Mouse (Mus musculus) layer of hippocampus, adult 9-10 months (tissue): ENCODE data around the gene Camk2d.

Experiments
- DNase-seq: peaks from one replicate; pipeline ENCODE4 v3.0.0; 2022; ENCODE audit warnings: low spot score

Camk2d gene

GRCm38 (mm10) chr3:126824930-126825329, 228.8 kb downstream of the Camk2d start:
- no peak for DNase-seq

GRCm38 (mm10) chr3:126826172-126826571, 230.1 kb downstream of the Camk2d start:
- no peak for DNase-seq

DNA sequence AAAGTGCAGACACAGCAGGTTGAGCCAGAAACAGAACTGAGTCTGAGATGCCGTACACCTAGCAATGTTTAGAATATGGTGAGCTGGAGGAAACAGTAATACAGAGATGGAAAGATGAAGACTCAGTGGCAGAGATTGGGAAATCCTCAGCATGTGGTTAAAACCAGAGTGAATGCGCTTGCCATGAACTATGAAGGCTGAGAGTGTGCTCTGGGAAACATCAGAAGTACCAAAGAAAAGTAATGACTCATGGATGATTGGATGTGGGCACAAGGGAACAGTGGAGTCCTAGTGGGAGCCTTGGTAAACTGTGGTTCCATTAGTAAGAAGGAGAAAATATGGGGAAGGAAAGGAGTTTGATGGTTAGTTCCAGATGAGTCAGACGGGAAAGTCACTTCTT, 231.8 kb downstream of the Camk2d start:
- no peak for DNase-seq

DNA sequence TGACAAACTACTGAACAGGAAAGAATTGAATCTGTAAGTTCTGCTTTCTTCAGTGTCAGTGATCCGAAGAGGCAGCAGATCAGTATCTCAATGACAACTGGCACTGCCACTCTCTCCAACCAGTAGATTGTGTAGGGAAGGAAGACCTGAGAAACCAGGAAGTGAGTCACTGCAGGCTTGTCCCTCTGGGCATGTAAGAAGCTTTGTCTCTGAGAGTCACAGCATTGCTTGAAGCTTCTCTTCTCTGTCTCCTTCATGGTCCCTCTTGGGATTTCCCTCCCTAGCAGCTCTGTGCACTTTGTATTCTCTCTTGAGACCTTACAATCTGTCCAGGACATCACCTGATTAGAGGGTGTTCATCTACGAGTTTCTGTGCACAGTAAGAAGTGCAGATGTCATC, 233.7 kb downstream of the Camk2d start:
- no peak for DNase-seq

- no peak for DNase-seq
These were observed 235.5 kb downstream of the Camk2d start for GRCm38 (mm10) chr3:126831418-126832138.

GRCm38 (mm10) chr3:126834641-126835167, 238.6 kb downstream of the Camk2d start:
- DNase-seq = no peak

DNA sequence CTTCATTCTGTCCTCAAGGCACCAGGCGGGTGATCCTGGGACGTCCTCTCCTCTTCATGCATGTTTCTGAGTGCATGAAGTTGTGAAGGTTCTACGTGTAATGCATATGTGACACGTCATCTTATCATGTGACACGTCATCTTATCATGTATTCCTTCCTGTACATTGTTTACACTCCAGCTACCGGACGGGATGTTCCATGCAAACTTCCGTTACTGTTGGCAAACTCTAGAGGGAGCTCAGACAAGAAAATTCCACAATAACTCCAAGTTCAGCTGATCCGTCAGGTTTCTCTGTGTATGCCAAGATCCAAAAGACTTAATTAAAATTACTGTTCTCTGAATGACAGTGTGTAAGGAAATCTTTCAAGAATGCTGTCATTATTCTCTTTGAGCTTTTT, 246.7 kb downstream of the Camk2d start:
- DNase-seq = no peak

DNA sequence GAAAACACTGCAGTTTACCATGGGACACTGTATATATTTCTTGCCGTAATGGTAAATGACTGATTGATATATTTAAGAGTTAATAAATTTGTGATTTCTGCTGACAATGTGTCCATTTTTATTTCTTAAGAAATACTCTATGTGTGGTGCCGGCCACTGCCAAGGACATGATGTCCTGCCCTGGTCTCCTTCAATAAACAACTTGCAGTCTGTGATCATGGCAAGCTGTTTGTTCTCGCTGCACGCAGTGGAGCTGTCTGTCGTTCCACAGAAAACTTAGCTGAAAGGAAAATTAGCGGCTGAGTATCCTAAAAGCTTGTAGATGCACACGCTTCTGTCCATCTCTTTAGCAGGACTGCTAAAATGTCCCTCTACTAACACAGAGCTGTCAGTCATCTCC, 248.7 kb downstream of the Camk2d start:
- DNase-seq = no peak

DNA sequence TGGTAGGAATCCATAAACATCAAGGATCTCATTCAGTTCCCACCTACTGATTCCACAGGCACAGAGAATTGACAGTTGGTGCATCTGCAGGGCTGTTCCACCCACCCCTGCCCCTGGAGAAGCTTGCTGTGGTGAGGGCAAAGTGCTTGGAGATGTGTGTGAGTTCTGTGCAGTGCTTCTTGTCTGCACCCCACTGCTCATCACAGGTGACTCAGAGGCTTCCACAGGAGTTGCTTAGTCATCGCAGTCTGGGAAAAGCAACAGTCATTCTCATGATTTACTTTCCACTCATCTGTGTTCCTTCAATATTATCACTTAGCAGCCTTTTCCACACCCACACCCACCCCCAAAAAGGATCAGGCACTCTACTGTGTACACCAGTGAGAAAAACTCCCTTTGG, 252.0 kb downstream of the Camk2d start:
- no peak for DNase-seq

DNA sequence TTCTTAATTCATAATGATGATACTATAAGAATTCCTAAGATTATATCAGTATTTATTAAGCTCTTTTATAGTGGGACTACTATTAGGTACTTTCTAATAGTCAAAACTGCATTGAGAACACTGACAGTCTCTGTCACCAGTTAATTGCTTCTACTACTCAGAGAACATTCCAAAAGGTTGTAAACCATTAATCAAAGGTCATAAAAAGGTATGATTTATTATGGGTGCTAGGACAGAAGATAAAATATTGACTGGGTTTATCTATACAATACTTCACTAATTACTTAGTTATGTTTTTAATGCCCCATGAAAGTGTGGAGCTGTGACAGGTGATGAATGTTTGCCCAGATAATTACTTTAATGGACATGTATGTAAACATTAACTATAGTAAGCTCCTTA, 264.3 kb downstream of the Camk2d start:
- no peak for DNase-seq

- no peak for DNase-seq
These were observed 273.5 kb downstream of the Camk2d start for GRCm38 (mm10) chr3:126869561-126869960.

GRCm38 (mm10) chr3:126870688-126871087, 274.6 kb downstream of the Camk2d start:
- no peak for DNase-seq

DNA sequence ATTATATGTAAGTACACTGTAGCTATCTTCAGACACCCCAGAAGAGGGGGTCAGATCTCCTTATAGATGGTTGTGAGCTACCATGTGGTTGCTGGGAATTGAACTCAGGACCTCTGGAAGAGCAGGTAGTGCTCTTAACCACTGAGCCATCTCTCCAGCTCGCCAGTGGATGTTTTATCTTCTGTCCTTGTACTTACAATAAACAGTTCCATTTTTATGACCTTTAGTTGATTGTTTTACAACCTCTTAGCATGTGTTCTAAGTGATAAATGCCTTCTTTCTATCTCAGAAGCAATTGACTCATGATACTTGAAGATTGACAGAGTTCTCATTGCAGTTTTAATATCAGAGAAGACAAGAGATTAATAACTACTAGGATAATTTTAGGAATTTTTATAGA, 282.1 kb downstream of the Camk2d start:
- no peak for DNase-seq

DNA sequence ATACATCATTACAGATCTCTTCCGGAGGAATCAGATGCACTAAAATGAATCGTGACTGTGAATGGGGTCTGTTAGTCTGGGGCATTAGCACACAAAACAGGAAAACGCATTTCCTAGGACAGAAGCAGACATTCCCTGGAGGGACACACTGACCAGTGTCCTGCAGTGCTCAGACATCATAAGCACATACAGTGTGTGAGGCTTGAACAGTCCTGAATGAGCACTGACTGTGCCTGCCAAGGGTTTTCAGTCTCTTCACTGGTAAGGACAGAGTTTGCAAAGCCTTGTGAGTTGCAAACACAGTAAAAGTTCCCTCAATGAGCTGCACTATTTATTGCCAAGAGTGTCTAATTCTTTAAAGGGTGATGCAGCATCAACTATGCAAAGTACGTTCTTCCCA, 290.0 kb downstream of the Camk2d start:
- DNase-seq = no peak

DNA sequence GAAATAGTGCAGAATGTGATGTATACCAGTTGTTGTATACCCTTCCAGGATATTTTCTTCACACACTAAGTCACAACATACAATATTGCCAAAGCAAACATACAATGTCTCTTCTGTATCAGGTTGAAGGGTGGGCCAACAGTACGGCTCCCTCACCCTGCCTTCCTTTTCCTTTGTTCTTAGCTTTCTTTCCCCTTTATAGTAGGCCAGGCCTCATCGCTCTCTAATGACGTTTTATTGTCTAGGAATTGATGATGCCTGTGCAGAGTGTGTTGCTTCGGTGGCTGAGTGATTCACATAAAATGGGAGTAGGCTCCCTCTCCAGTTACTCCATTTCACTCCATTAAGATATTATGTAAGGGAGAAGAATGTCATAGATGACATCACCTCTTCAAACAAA, 290.5 kb downstream of the Camk2d start:
- no peak for DNase-seq
